Mouse (Mus musculus): ENCODE measurements around the gene Fzd2.

GRCm38 (mm10) chr11:102628529-102628928 is 24.3 kb downstream of the Fzd2 start:
- TF ChIP-seq ZC3H11A (IDR thresholded peaks at IDR 0.05; ENCODE audit: borderline replicate concordance, low read depth, low read length) (no peak), MAFK (IDR thresholded peaks at IDR 0.05; ENCODE audit: insufficient read depth, low read depth, low read length) (no peak), ZNF384 (IDR thresholded peaks at IDR 0.05; ENCODE audit: low read depth, low read length) (no peak), CHD2 (IDR thresholded peaks at IDR 0.05; ENCODE audit: low read depth, low read length) (no peak)

Data from ES-E14 (cell line).